Comparison of ENCODE assay signal across 23 mouse cellular contexts in the genomic region with DNA sequence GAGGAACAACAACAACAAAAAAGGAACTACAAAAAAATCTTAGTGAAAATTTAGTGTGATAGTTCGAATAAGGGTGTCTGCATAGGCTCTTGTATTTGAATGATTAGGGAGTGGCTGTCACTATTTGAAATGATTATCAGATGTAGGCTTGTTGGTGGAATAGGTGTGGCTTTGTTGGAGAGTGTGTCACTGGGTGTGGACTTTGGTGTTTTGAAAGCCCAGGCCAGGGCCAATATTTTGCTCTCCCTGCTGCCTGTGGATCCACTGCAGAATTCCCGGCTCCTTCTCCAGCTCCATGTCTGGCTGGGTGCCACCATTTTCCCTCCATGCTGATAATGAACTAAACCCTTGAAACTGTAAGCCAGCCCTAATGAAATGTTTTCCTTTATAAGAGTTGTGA. TPM values are rescaled to one million over a fixed set of nuclear protein-coding genes. Genes with fewer than 3 reads are reported as not detected.
DNase-seq lines count a peak whose midpoint lies in the region; ATAC-seq lines count a peak whose summit lies in the region.
"Had no signal": no experiment of that assay in that cellular context is flagged by ENCODE, and none has a peak within 500 bp of the region (broad histone marks: within the 10 kb centered on the region; RNA-seq: fewer than 3 reads in every experiment).

No protein-coding gene starts in this region.

- H3K27me3 ChIP-seq in midbrain, embryonic 11.5 days (ENCODE audit: control insufficient read depth, insufficient read depth, low read length) = no peaks in the 10 kb centered on the region
- H3K27me3 ChIP-seq in midbrain, embryonic 16.5 days (ENCODE audit: control insufficient read depth, insufficient read depth, low read depth, low read length) = no peaks in the 10 kb centered on the region
- H3K27me3 ChIP-seq in stomach, embryonic 16.5 days (ENCODE audit: control insufficient read depth, insufficient read depth, low read length) = no peaks in the 10 kb centered on the region
- H3K27me3 ChIP-seq: embryonic facial prominence, embryonic 15.5 days; heart, embryonic 15.5 days had no signal

- no peak overlapping the region for H3K4me3 ChIP-seq in midbrain, embryonic 11.5 days (ENCODE audit: low read depth, low read length)
- H3K4me3 ChIP-seq in midbrain, embryonic 16.5 days (ENCODE audit: low read depth, low read length) = no peak overlapping the region
- H3K4me3 ChIP-seq in stomach, embryonic 16.5 days (replicated peaks; ENCODE audit: low read length) = no peak overlapping the region
- H3K4me3 ChIP-seq: embryonic facial prominence, embryonic 15.5 days; erythroblast, embryonic 14.5 days; forebrain, embryonic 10.5 days; gastrocnemius, adult 2 months; heart, adult 2 months; heart, embryonic 15.5 days; hindbrain, embryonic 10.5 days had no signal

- peak; percentile 76 for DNase-seq in heart, adult 11 months
- DNase-seq in heart, postnatal 4 days = no peak
- DNase-seq in midbrain, embryonic 11.5 days (ENCODE audit: low spot score, missing footprints) = peak; percentile 56
- no peak for DNase-seq in layer of hippocampus, adult 18-20 months (ENCODE audit: low spot score in 2 of 2)
- DNase-seq in embryo, embryonic 10.5 days (ENCODE audit: low spot score) = no peak
- DNase-seq: adrenal gland, adult 2 months; adrenal gland, postnatal 25 days; cerebellum, adult 18-20 months; cerebellum, adult 9-11 months; embryo, embryonic 11 days; gastrocnemius, adult 2 months; heart, adult 2 months; heart, postnatal 14 days had no signal

- H3K36me3 ChIP-seq in midbrain, embryonic 11.5 days (ENCODE audit: control insufficient read depth, insufficient read depth, low read length) = no peaks in the 10 kb centered on the region
- H3K36me3 ChIP-seq in midbrain, embryonic 16.5 days (ENCODE audit: control insufficient read depth, insufficient read depth, low read length) = no peaks in the 10 kb centered on the region
- H3K36me3 ChIP-seq in stomach, embryonic 16.5 days (ENCODE audit: control insufficient read depth, insufficient read depth, low read length) = no peaks in the 10 kb centered on the region
- H3K36me3 ChIP-seq: embryonic facial prominence, embryonic 15.5 days; hindbrain, embryonic 10.5 days had no signal

- no peak overlapping the region for H3K9ac ChIP-seq in midbrain, embryonic 11.5 days (ENCODE audit: low read length)
- H3K9ac ChIP-seq in midbrain, embryonic 16.5 days (ENCODE audit: low read depth, low read length) = no peak overlapping the region
- H3K9ac ChIP-seq in stomach, embryonic 16.5 days (ENCODE audit: low read length) = no peak overlapping the region
- H3K9ac ChIP-seq: embryonic facial prominence, embryonic 15.5 days; heart, embryonic 15.5 days; hindbrain, embryonic 14.5 days had no signal

- no peak for ATAC-seq in midbrain, embryonic 11.5 days (ENCODE audit: low FRiP score)
- no peak for ATAC-seq in midbrain, embryonic 16.5 days
- ATAC-seq in stomach, embryonic 16.5 days (ENCODE audit: insufficient read depth, low FRiP score) = peak; percentile 47; the same call in 1 of the 2 replicates
- ATAC-seq: forebrain, embryonic 14.5 days had no signal

- H3K4me2 ChIP-seq in midbrain, embryonic 11.5 days = no peak overlapping the region
- H3K4me2 ChIP-seq in midbrain, embryonic 16.5 days (ENCODE audit: low read length) = no peak overlapping the region
- no peak overlapping the region for H3K4me2 ChIP-seq in stomach, embryonic 16.5 days (ENCODE audit: low read depth, low read length)
- H3K4me2 ChIP-seq: embryonic facial prominence, embryonic 15.5 days; heart, embryonic 11.5 days; heart, embryonic 15.5 days; hindbrain, embryonic 14.5 days had no signal

- no peak overlapping the region for H3K27ac ChIP-seq in midbrain, embryonic 11.5 days (ENCODE audit: low read depth, low read length)
- no peak overlapping the region for H3K27ac ChIP-seq in midbrain, embryonic 16.5 days (ENCODE audit: low read length)
- no peak overlapping the region for H3K27ac ChIP-seq in stomach, embryonic 16.5 days (ENCODE audit: low read length)
- H3K27ac ChIP-seq: embryonic facial prominence, embryonic 15.5 days; forebrain, embryonic 10.5 days; gastrocnemius, adult 2 months; heart, adult 2 months; heart, embryonic 15.5 days; hindbrain, embryonic 10.5 days; hindbrain, embryonic 14.5 days had no signal

- no peaks in the 10 kb centered on the region for H3K4me1 ChIP-seq in midbrain, embryonic 11.5 days (ENCODE audit: control insufficient read depth, insufficient read depth, low read length)
- no peaks in the 10 kb centered on the region for H3K4me1 ChIP-seq in midbrain, embryonic 16.5 days (ENCODE audit: control insufficient read depth, insufficient read depth, low read length)
- no peaks in the 10 kb centered on the region for H3K4me1 ChIP-seq in stomach, embryonic 16.5 days (ENCODE audit: control insufficient read depth, insufficient read depth, low read length)
- H3K4me1 ChIP-seq: embryonic facial prominence, embryonic 15.5 days; forebrain, embryonic 10.5 days; heart, embryonic 15.5 days; hindbrain, embryonic 10.5 days had no signal

- no peaks in the 10 kb centered on the region for H3K9me3 ChIP-seq in midbrain, embryonic 11.5 days (ENCODE audit: control insufficient read depth, low read length)
- H3K9me3 ChIP-seq in midbrain, embryonic 16.5 days (replicated peaks; ENCODE audit: control insufficient read depth, low read length, poor library complexity, severe bottlenecking) = no peaks in the 10 kb centered on the region
- H3K9me3 ChIP-seq in stomach, embryonic 16.5 days (replicated peaks; ENCODE audit: control insufficient read depth, low read length) = no peaks in the 10 kb centered on the region
- H3K9me3 ChIP-seq: embryonic facial prominence, embryonic 15.5 days; forebrain, embryonic 10.5 days; heart, embryonic 15.5 days; hindbrain, embryonic 10.5 days had no signal

- 89% methylated on average over 2 of the region's 2 CpGs for WGBS in midbrain, embryonic 11.5 days
- 93% methylated on average over 2 of the region's 2 CpGs for WGBS in midbrain, embryonic 16.5 days
- 70% methylated on average over 2 of the region's 2 CpGs for WGBS in stomach, embryonic 16.5 days

RNA-seq across cellular contexts. Expression of a gene that starts 26.0 kb away (rescaled TPM):
- 10 to 100 TPM; 18.3 to 20.0 TPM for total RNA-seq in heart, postnatal 4 days (2021)
- 10.0 and 10.2 TPM in 2 replicates for polyA plus RNA-seq in midbrain, embryonic 11.5 days (2014; fragmentation: Nextera tagmentation; extraction: Ambion mirVana)
- 10.9 and 12.0 TPM in 2 replicates for polyA plus RNA-seq in midbrain, embryonic 16.5 days (2015; fragmentation: Nextera tagmentation; extraction: Ambion mirVana)
- polyA plus RNA-seq in stomach, embryonic 16.5 days (2015; fragmentation: Nextera tagmentation; extraction: Ambion mirVana) = 15.8 and 16.8 TPM in 2 replicates
- total RNA-seq in layer of hippocampus, adult 18-20 months (2021) = 10 to 100 TPM; 32.2 to 34.2 TPM

RNA-seq across cellular contexts. Expression of a gene that starts 40.2 kb away (rescaled TPM):
- total RNA-seq in heart, postnatal 4 days (2021) = 1 to 10 TPM; 3.0 to 3.2 TPM
- polyA plus RNA-seq in midbrain, embryonic 11.5 days (2014; fragmentation: Nextera tagmentation; extraction: Ambion mirVana) = 10.5 and 11.1 TPM in 2 replicates
- 5.1 and 5.4 TPM in 2 replicates for polyA plus RNA-seq in midbrain, embryonic 16.5 days (2015; fragmentation: Nextera tagmentation; extraction: Ambion mirVana)
- 8.3 and 11.6 TPM in 2 replicates for polyA plus RNA-seq in stomach, embryonic 16.5 days (2015; fragmentation: Nextera tagmentation; extraction: Ambion mirVana)
- total RNA-seq in layer of hippocampus, adult 18-20 months (2021) = 1 to 10 TPM; 3.5 to 3.8 TPM

Comparison
In these comparisons a context has a peak if more than half of its experiments do, and no peak if none do; other contexts are left out.
1. DNase-seq: peak in heart, adult 11 months (single experiment) and midbrain, embryonic 11.5 days (single experiment); none in heart, postnatal 4 days (single experiment), layer of hippocampus, adult 18-20 months (0 of 2) and embryo, embryonic 10.5 days (single experiment).